Mouse (Mus musculus) ES-Bruce4 (cell line): ENCODE data around the gene Med10.

ENCODE experiments used
- CTCF ChIP-seq: IDR thresholded peaks from one replicate; pipeline ENCODE4 v1.8.1; 2011; ENCODE audit warnings: low read depth, low read length
- EP300 ChIP-seq: IDR thresholded peaks from 2 replicates; pipeline ENCODE4 v1.6.1; 2011; ENCODE audit warnings: low read depth, low read length; ENCODE audit not compliant: insufficient read depth
- POLR2A ChIP-seq: IDR thresholded peaks from one replicate; pipeline ENCODE4 v1.8.1; 2011; ENCODE audit warnings: low read length; ENCODE audit not compliant: insufficient read depth

DNA sequence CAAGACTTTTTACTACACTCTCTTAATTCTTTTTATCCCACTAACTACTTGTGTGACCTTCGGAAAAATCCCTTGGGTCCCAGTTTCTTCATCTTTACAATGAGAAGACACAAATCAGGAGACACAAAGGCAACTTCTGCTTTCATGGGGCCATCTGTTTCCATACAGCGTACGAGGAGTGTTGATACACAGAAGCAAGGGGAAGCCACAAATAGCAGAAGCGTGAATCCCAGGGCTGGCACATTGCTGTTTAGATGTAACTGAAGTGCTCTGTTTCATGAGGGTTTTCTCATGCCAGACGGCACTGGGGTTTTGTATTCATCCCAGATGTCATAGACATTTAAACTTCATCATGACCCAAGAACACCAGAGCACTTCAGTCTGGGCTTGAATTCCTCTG, 13.5 kb upstream of the Med10 start:
- TF ChIP-seq CTCF (no peak), EP300 (no peak), POLR2A (no peak)
